Mouse (Mus musculus): ENCODE data around the gene Efl1.

- TF ChIP-seq POLR2A (IDR thresholded peaks at IDR 0.05; ENCODE audit: borderline replicate concordance, control insufficient read depth, low read depth, low read length) (no peak), CTCF (IDR thresholded peaks at IDR 0.05; ENCODE audit: control insufficient read depth, insufficient read depth, low read length) (no peak)
These were observed 159.8 kb downstream of the Efl1 start for GRCm38 (mm10) chr7:82808257-82808656.

All from bone marrow, adult 2 months (tissue).